Mouse (Mus musculus): ENCODE data around the gene Arvcf. TPM values are rescaled to one million over a fixed set of nuclear protein-coding genes. Genes with fewer than 3 reads are reported as not detected.

Gene Arvcf
- polyA plus RNA-seq (2014; fragmentation: Illumina TruSeq; extraction: RNeasy Lipid Tissue Mini Kit (QIAGEN cat#74804); ENCODE audit: low read depth, low replicate concordance) = 0.41 TPM

DNA sequence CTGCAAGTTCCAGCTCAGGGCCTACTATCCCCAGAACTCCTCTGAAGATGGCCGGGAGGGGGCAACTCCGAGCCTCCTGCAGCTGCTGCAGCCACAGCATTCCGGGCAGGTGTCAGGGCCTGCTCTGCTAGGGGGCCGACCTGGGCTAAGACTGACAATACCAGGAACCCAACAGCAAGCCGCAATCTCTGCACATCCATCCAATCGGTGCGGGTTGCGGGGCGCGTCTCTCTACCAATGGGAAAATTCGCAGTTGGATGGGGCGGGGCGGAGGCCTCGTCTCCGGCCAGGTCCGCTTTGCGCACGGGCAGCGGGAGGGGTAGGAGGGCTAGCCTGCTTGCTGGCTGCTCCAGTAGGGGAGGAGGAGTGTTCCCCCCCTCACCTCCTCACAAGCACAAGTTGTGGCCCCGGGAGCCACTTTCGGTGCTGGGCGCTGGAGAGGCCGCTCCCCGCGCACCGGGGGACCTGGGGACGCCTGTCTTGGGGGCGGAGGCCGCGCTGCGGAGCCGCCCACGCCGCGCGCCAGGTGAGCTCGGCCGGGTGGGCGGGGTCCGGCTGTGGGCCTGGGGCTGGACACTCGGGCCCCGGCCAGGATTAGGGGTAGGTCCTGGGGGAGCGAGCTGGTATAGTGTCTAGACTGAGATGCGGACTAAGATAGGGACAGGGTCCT lies at the start of gene Arvcf, which contains the start of gene Tango2:
Gene Arvcf, plus strand, starts transcription at position 252 of the 670 bp plus-strand sequence.
Gene Tango2, minus strand, starts transcription at position 173 of the 670 bp plus-strand sequence.

GRCm38 (mm10) chr16:18426215-18426791 lies 78.3 kb downstream of the Arvcf start, which contains the start of gene Txnrd2:
Txnrd2 (plus strand) TSS chr16:18426384.

DNA sequence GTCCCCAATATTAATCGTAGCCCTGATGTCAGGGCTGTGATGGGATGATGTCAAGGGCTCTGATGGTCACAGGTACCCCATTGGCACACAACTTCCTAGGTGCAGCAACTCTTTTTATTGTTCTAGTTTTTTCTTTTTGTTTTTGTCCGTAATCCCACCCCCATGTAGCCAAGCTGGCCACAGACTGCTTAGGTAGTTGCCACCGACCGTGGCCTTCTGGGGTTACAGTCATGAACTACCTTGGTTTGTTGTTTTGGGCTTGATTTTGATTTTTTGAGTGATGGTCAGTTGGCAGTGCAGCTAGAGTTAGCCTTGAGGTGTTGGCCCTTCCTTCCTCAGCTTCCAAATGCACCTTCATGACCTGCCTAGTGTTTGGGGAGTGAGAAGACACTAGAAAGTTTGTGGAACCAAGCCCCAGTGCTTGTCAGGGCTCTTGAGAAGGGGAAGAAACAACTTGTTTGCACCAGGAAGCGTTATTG lies 78.9 kb downstream of the Arvcf start, which contains the start of gene Comt:
Gene Comt, minus strand, starts transcription at position 51 of the 479 bp plus-strand sequence.

Other genes starting within 250 kb of the Arvcf start
- gene Rtn4r, start 220.5 kb upstream of the Arvcf start, polyA plus RNA-seq (2014; fragmentation: Illumina TruSeq; extraction: RNeasy Lipid Tissue Mini Kit (QIAGEN cat#74804); ENCODE audit: low read depth, low replicate concordance) = not detected
- gene Ccdc188, start 130.3 kb upstream of the Arvcf start, polyA plus RNA-seq (2014; fragmentation: Illumina TruSeq; extraction: RNeasy Lipid Tissue Mini Kit (QIAGEN cat#74804); ENCODE audit: low read depth, low replicate concordance) = not detected
- 0.17 TPM for gene Zdhhc8, start 113.0 kb upstream of the Arvcf start, polyA plus RNA-seq (2014; fragmentation: Illumina TruSeq; extraction: RNeasy Lipid Tissue Mini Kit (QIAGEN cat#74804); ENCODE audit: low read depth, low replicate concordance)
- 27.0 TPM for gene Trmt2a, start 99.5 kb upstream of the Arvcf start, polyA plus RNA-seq (2014; fragmentation: Illumina TruSeq; extraction: RNeasy Lipid Tissue Mini Kit (QIAGEN cat#74804); ENCODE audit: low read depth, low replicate concordance)
- 146 TPM for gene Ranbp1, start 99.5 kb upstream of the Arvcf start, polyA plus RNA-seq (2014; fragmentation: Illumina TruSeq; extraction: RNeasy Lipid Tissue Mini Kit (QIAGEN cat#74804); ENCODE audit: low read depth, low replicate concordance)
- gene Gm49776, start 89.9 kb upstream of the Arvcf start, polyA plus RNA-seq (2014; fragmentation: Illumina TruSeq; extraction: RNeasy Lipid Tissue Mini Kit (QIAGEN cat#74804); ENCODE audit: low read depth, low replicate concordance) = not detected
- 27.5 TPM for gene Dgcr8, start 58.9 kb upstream of the Arvcf start, polyA plus RNA-seq (2014; fragmentation: Illumina TruSeq; extraction: RNeasy Lipid Tissue Mini Kit (QIAGEN cat#74804); ENCODE audit: low read depth, low replicate concordance)
- 10.3 TPM for gene Tango2, start 79 bp upstream of the Arvcf start, polyA plus RNA-seq (2014; fragmentation: Illumina TruSeq; extraction: RNeasy Lipid Tissue Mini Kit (QIAGEN cat#74804); ENCODE audit: low read depth, low replicate concordance)
- gene Txnrd2, start 78.2 kb downstream of the Arvcf start, polyA plus RNA-seq (2014; fragmentation: Illumina TruSeq; extraction: RNeasy Lipid Tissue Mini Kit (QIAGEN cat#74804); ENCODE audit: low read depth, low replicate concordance) = 7.4 TPM
- gene Comt, start 78.7 kb downstream of the Arvcf start, polyA plus RNA-seq (2014; fragmentation: Illumina TruSeq; extraction: RNeasy Lipid Tissue Mini Kit (QIAGEN cat#74804); ENCODE audit: low read depth, low replicate concordance) = 23.1 TPM
- gene Gnb1l, start 150.5 kb downstream of the Arvcf start, polyA plus RNA-seq (2014; fragmentation: Illumina TruSeq; extraction: RNeasy Lipid Tissue Mini Kit (QIAGEN cat#74804); ENCODE audit: low read depth, low replicate concordance) = 0.41 TPM
- gene Rtl10, start 150.7 kb downstream of the Arvcf start, polyA plus RNA-seq (2014; fragmentation: Illumina TruSeq; extraction: RNeasy Lipid Tissue Mini Kit (QIAGEN cat#74804); ENCODE audit: low read depth, low replicate concordance) = not detected
- not detected for gene Tbx1, start 242.5 kb downstream of the Arvcf start, polyA plus RNA-seq (2014; fragmentation: Illumina TruSeq; extraction: RNeasy Lipid Tissue Mini Kit (QIAGEN cat#74804); ENCODE audit: low read depth, low replicate concordance)